Mouse (Mus musculus): ENCODE data around the gene Tspan4. TPM values are rescaled to one million over a fixed set of nuclear protein-coding genes. Genes with fewer than 3 reads are reported as not detected.
A peak's percentile ranks its signal among the peaks of the same experiment; 100 is the strongest.
"Not testable (repeated sequence)": the region's sequence is repeated elsewhere in the genome, so short reads cannot be mapped to it uniquely, and the experiment has no call there.

Gene Tspan4
- total RNA-seq, 2 experiments from 2014 or later, result 1.5 to 3.3 TPM

- ATAC-seq (ENCODE audit: poor library complexity, severe bottlenecking), result no peak
Observed at GRCm38 (mm10) chr7:141438201-141438968, 36.7 kb upstream of the Tspan4 start.

- ATAC-seq (ENCODE audit: poor library complexity, severe bottlenecking), result no peak
Observed at GRCm38 (mm10) chr7:141439140-141439679, 35.8 kb upstream of the Tspan4 start.

GRCm38 (mm10) chr7:141439811-141440210, 35.2 kb upstream of the Tspan4 start:
- ATAC-seq (ENCODE audit: poor library complexity, severe bottlenecking), result no peak

- ATAC-seq (ENCODE audit: poor library complexity, severe bottlenecking), result peak; percentile 28
Observed at GRCm38 (mm10) chr7:141440613-141441012, 34.4 kb upstream of the Tspan4 start.

- ATAC-seq (ENCODE audit: poor library complexity, severe bottlenecking), result no peak
Observed at GRCm38 (mm10) chr7:141441460-141441859, 33.6 kb upstream of the Tspan4 start.

- no peak for ATAC-seq (ENCODE audit: poor library complexity, severe bottlenecking)
Observed at GRCm38 (mm10) chr7:141442199-141442598, 32.8 kb upstream of the Tspan4 start.

GRCm38 (mm10) chr7:141443081-141443821, 31.8 kb upstream of the Tspan4 start:
- ATAC-seq (ENCODE audit: poor library complexity, severe bottlenecking), result no peak

GRCm38 (mm10) chr7:141443828-141444237, 31.2 kb upstream of the Tspan4 start, which contains the start of gene Pidd1:
TSS of gene Pidd1 (minus strand) at chr7:141444025.
- ATAC-seq (ENCODE audit: poor library complexity, severe bottlenecking), result peak; percentile 53

GRCm38 (mm10) chr7:141446374-141446773, 28.7 kb upstream of the Tspan4 start:
- not testable (repeated sequence) for ATAC-seq (ENCODE audit: poor library complexity, severe bottlenecking)

- ATAC-seq (ENCODE audit: poor library complexity, severe bottlenecking), result peak; percentile 92
Observed at GRCm38 (mm10) chr7:141447110-141447991, 27.7 kb upstream of the Tspan4 start, which contains the start of gene Rplp2. TSS of gene Rplp2 (plus strand) at chr7:141447370.

GRCm38 (mm10) chr7:141451928-141452327, 23.1 kb upstream of the Tspan4 start:
- ATAC-seq (ENCODE audit: poor library complexity, severe bottlenecking), result no peak

- ATAC-seq (ENCODE audit: poor library complexity, severe bottlenecking), result no peak
Observed at GRCm38 (mm10) chr7:141453636-141454035, 21.4 kb upstream of the Tspan4 start.

- ATAC-seq (ENCODE audit: poor library complexity, severe bottlenecking), result peak; percentile 82
Observed at GRCm38 (mm10) chr7:141454967-141455551, 20.0 kb upstream of the Tspan4 start, which contains the start of gene Pnpla2. TSS of gene Pnpla2 (plus strand) at chr7:141455198.

- ATAC-seq (ENCODE audit: poor library complexity, severe bottlenecking), result peak; percentile 65
Observed at GRCm38 (mm10) chr7:141455610-141456314, 19.3 kb upstream of the Tspan4 start.

GRCm38 (mm10) chr7:141456739-141457138, 18.3 kb upstream of the Tspan4 start:
- ATAC-seq (ENCODE audit: poor library complexity, severe bottlenecking), result no peak

- no peak for ATAC-seq (ENCODE audit: poor library complexity, severe bottlenecking)
Observed at GRCm38 (mm10) chr7:141457236-141457635, 17.8 kb upstream of the Tspan4 start.

GRCm38 (mm10) chr7:141457986-141458660, 16.9 kb upstream of the Tspan4 start:
- peak; percentile 20 for ATAC-seq (ENCODE audit: poor library complexity, severe bottlenecking)

GRCm38 (mm10) chr7:141458661-141459060, 16.4 kb upstream of the Tspan4 start:
- no peak for ATAC-seq (ENCODE audit: poor library complexity, severe bottlenecking)

GRCm38 (mm10) chr7:141459301-141459711, 15.7 kb upstream of the Tspan4 start:
- ATAC-seq (ENCODE audit: poor library complexity, severe bottlenecking), result no peak
